Mouse (Mus musculus) embryonic fibroblast, embryonic 13.5 days (primary cell): ENCODE results near the gene D1Pas1.

Experiments
- CTCF ChIP-seq: IDR thresholded peaks from 2 replicates; pipeline ENCODE4 v1.5.1; 2011; ENCODE audit warnings: mild to moderate bottlenecking, control low read depth, low read length, moderate library complexity, borderline replicate concordance; ENCODE audit not compliant: insufficient read depth
- POLR2A ChIP-seq: IDR thresholded peaks from 2 replicates; pipeline ENCODE4 v1.6.1; 2011; ENCODE audit warnings: low read depth, mild to moderate bottlenecking, control low read depth, low read length, moderate library complexity

DNA sequence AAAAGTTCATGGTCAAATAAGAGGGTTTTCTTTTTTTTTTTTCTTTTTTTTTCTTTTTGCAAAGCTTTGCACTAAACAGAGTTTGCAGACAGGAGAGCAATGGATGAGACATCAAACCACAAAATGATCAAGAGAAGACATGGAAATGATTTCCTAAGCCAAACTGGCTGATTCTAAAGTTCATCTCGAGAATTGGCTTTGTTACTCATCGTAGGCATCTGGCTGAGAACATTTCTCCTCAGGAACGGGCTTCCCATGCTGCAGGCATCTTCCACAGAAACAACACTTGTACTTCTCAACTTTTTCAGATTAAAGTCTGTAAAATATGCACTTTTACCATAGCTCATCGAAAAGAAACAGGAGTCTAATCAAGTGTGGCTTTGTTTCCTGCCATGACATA lies 21.6 kb downstream of the D1Pas1 start:
- TF ChIP-seq CTCF, result no peak
- TF ChIP-seq POLR2A, result no peak
